Mouse (Mus musculus) 3134 (cell line): ENCODE data around the gene Srgn.
"Not testable (repeated sequence)": the region's sequence is repeated elsewhere in the genome, so short reads cannot be mapped to it uniquely, and the experiment has no call there.

Experiments used
- DNase-seq: peaks from one replicate; pipeline ENCODE4 v3.0.0-alpha.2; 2011; ENCODE audit warnings: low spot score; ENCODE audit not compliant: insufficient read length; ENCODE audit errors: extremely low read depth

Srgn gene

GRCm38 (mm10) chr10:62486618-62487415 is 40.4 kb downstream of the Srgn start, which contains the start of gene Vps26a:
Gene Vps26a (minus strand): TSS chr10:62486805.
- peak; percentile 97 for DNase-seq

GRCm38 (mm10) chr10:62485878-62486582 is 41.2 kb downstream of the Srgn start:
- DNase-seq: no peak

GRCm38 (mm10) chr10:62481108-62481852 is 46.0 kb downstream of the Srgn start:
- DNase-seq: no peak

- DNase-seq: no peak
Observed at GRCm38 (mm10) chr10:62476980-62477379, 50.3 kb downstream of the Srgn start.

- no peak for DNase-seq
Observed at GRCm38 (mm10) chr10:62474944-62475343, 52.3 kb downstream of the Srgn start.

- no peak for DNase-seq
Observed at GRCm38 (mm10) chr10:62471105-62471504, 56.1 kb downstream of the Srgn start.

GRCm38 (mm10) chr10:62469736-62470135 is 57.5 kb downstream of the Srgn start:
- no peak for DNase-seq

- no peak for DNase-seq
Observed at GRCm38 (mm10) chr10:62461321-62461720, 65.9 kb downstream of the Srgn start.

GRCm38 (mm10) chr10:62452001-62452400 is 75.2 kb downstream of the Srgn start:
- DNase-seq: not testable (repeated sequence)

GRCm38 (mm10) chr10:62450280-62450640 is 77.0 kb downstream of the Srgn start:
- DNase-seq: no peak

- peak; percentile 87 for DNase-seq
Observed at GRCm38 (mm10) chr10:62449364-62450279, 77.6 kb downstream of the Srgn start, which contains the start of the genes 4930507D05Rik and Supv3l1. Gene 4930507D05Rik (plus strand): TSS chr10:62449489. Gene Supv3l1 (minus strand): TSS chr10:62449738.
